Mouse (Mus musculus) spleen, adult 2 months (tissue): ENCODE results near the gene Gm20388.

ENCODE experiments used
- CTCF ChIP-seq: fragments of 200-500 bp; IDR thresholded peaks from 2 replicates; pipeline ENCODE4 v1.5.1; 2011; ENCODE audit warnings: mild to moderate bottlenecking, inconsistent platforms; ENCODE audit not compliant: insufficient read depth, insufficient read length, insufficient replicate concordance; ENCODE audit errors: extremely low read depth
- POLR2A ChIP-seq: fragments of 200-500 bp; IDR thresholded peaks from 2 replicates; pipeline ENCODE4 v1.6.1; 2011; ENCODE audit warnings: low read depth, low read length, inconsistent platforms

DNA sequence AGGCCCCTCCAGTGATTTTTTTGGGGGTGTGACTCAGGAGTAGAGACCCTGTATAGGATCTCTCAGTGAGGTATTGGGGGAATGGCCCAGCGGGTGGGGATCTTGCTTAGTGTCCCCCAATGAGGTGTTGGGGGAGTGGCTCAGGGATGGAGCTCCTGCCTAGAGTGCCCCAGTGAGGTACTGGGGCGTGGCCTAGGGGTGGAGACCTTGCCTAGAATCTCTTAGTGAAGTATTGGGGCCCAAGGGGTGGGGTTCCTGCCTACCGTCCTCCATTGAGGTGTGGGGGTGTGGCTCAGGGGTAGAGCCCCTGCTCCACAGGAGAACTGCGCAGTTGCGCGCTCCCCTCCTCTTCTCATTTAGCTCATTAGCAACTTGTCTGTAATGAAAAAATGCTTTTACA, 912.7 kb downstream of the Gm20388 start:
- TF ChIP-seq POLR2A, result no peak
- no peak for TF ChIP-seq CTCF
